ENCODE assay signal across 8 mouse cellular contexts in genomic region chr7:28527922-28528719, GRCm38 (mm10). TPM values are rescaled to one million over a fixed set of nuclear protein-coding genes. Genes with fewer than 3 reads are reported as not detected.
DNase-seq lines count a peak whose midpoint lies in the region; ATAC-seq lines count a peak whose summit lies in the region.

No protein-coding gene starts in this region.

- H3K27ac ChIP-seq in heart, embryonic 12.5 days (ENCODE audit: poor library complexity, severe bottlenecking) = no peak overlapping the region
- H3K27ac ChIP-seq in liver, embryonic 16.5 days (ENCODE audit: low read length) = no peak overlapping the region

- ATAC-seq in heart, embryonic 12.5 days (ENCODE audit: insufficient number of reproducible peaks, low FRiP score) = peak; percentile 57; the same call in 1 of the 2 replicates
- peak; percentile 64 for ATAC-seq in liver, embryonic 16.5 days (ENCODE audit: low read depth)

- DNase-seq in CD4-positive, CD25-positive, alpha-beta regulatory T cell, adult 2 months (ENCODE audit: low read depth, low spot score) = peak; percentile 92
- DNase-seq in adrenal gland, adult (ENCODE audit: inconsistent age in 2 of 2, low spot score in 1 of 2) = peak; percentile 86 to 95
- DNase-seq in embryo, embryonic 11 days = peak; percentile 88
- DNase-seq in kidney, postnatal 36 days = peak; percentile 86 to 96
- DNase-seq in ovary, postnatal 14 days (ENCODE audit: low spot score) = peak; percentile 61
- peak; percentile 87 for DNase-seq in thymus, postnatal 0 days (ENCODE audit: low spot score)

- H3K4me1 ChIP-seq in heart, embryonic 12.5 days (replicated peaks) = no peaks in the 10 kb centered on the region
- no peaks in the 10 kb centered on the region for H3K4me1 ChIP-seq in liver, embryonic 16.5 days (ENCODE audit: control insufficient read depth, low read depth, low read length)

- no peaks in the 10 kb centered on the region for H3K9me3 ChIP-seq in heart, embryonic 12.5 days (replicated peaks)
- H3K9me3 ChIP-seq in liver, embryonic 16.5 days (replicated peaks; ENCODE audit: control insufficient read depth, low read length) = no peaks in the 10 kb centered on the region

- no peak overlapping the region for H3K4me3 ChIP-seq in heart, embryonic 12.5 days
- no peak overlapping the region for H3K4me3 ChIP-seq in liver, embryonic 16.5 days (ENCODE audit: low read depth, low read length)

- no peaks in the 10 kb centered on the region for H3K36me3 ChIP-seq in heart, embryonic 12.5 days
- H3K36me3 ChIP-seq in liver, embryonic 16.5 days (ENCODE audit: control insufficient read depth, insufficient read depth) = no peaks in the 10 kb centered on the region

- no peak overlapping the region for H3K4me2 ChIP-seq in heart, embryonic 12.5 days
- H3K4me2 ChIP-seq in liver, embryonic 16.5 days (ENCODE audit: low read depth, low read length) = 0 out of 2 replicates have a peak overlapping the region, but pooled peaks have one; percentile 19

- 7% methylated on average over 19 of the region's 19 CpGs for WGBS in heart, embryonic 12.5 days
- 3% methylated on average over 19 of the region's 19 CpGs for WGBS in liver, embryonic 16.5 days (ENCODE audit: insufficient replicate concordance)

- H3K9ac ChIP-seq in heart, embryonic 12.5 days = no peak overlapping the region
- no peak overlapping the region for H3K9ac ChIP-seq in liver, embryonic 16.5 days (ENCODE audit: low read depth, low read length)

- no peaks in the 10 kb centered on the region for H3K27me3 ChIP-seq in heart, embryonic 12.5 days (replicated peaks)
- H3K27me3 ChIP-seq in liver, embryonic 16.5 days (ENCODE audit: control insufficient read depth, insufficient read depth, low read depth, low read length) = no peaks in the 10 kb centered on the region

RNA-seq across cellular contexts. Expression of gene Ifnl3, which starts 5.5 kb away (rescaled TPM):
- not detected in 2 replicates for polyA plus RNA-seq in heart, embryonic 12.5 days (2016; fragmentation: Nextera tagmentation; extraction: Ambion mirVana)
- polyA plus RNA-seq in liver, embryonic 16.5 days (2015; fragmentation: Nextera tagmentation; extraction: Ambion mirVana) = not detected in 2 replicates
- 0.26 and 0.34 TPM in 2 replicates for polyA plus RNA-seq in thymus, postnatal 0 days (2015; fragmentation: Nextera tagmentation; extraction: Ambion mirVana)

RNA-seq across cellular contexts. Expression of gene Sycn, which starts 12.6 kb away (rescaled TPM):
- polyA plus RNA-seq in heart, embryonic 12.5 days (2016; fragmentation: Nextera tagmentation; extraction: Ambion mirVana) = not detected in 2 replicates
- polyA plus RNA-seq in liver, embryonic 16.5 days (2015; fragmentation: Nextera tagmentation; extraction: Ambion mirVana) = 0.53 and 2.5 TPM in 2 replicates
- 0.27 and 1.1 TPM in 2 replicates for polyA plus RNA-seq in thymus, postnatal 0 days (2015; fragmentation: Nextera tagmentation; extraction: Ambion mirVana)

RNA-seq across cellular contexts. Expression of gene Ifnl2, which starts 17.9 kb away (rescaled TPM):
- not detected in 2 replicates for polyA plus RNA-seq in heart, embryonic 12.5 days (2016; fragmentation: Nextera tagmentation; extraction: Ambion mirVana)
- polyA plus RNA-seq in liver, embryonic 16.5 days (2015; fragmentation: Nextera tagmentation; extraction: Ambion mirVana) = not detected in 2 replicates
- 0.30 TPM in 1 of 2 replicates, not detected in the other for polyA plus RNA-seq in thymus, postnatal 0 days (2015; fragmentation: Nextera tagmentation; extraction: Ambion mirVana)

RNA-seq across cellular contexts. Expression of gene Nccrp1, which starts 18.9 kb away (rescaled TPM):
- not detected in 2 replicates for polyA plus RNA-seq in heart, embryonic 12.5 days (2016; fragmentation: Nextera tagmentation; extraction: Ambion mirVana)
- not detected in 2 replicates for polyA plus RNA-seq in liver, embryonic 16.5 days (2015; fragmentation: Nextera tagmentation; extraction: Ambion mirVana)
- 0.27 and 0.64 TPM in 2 replicates for polyA plus RNA-seq in thymus, postnatal 0 days (2015; fragmentation: Nextera tagmentation; extraction: Ambion mirVana)
